Mouse (Mus musculus): Measurements from ENCODE around the gene Klhl22. TPM values are rescaled to one million over a fixed set of nuclear protein-coding genes. Genes with fewer than 3 reads are reported as not detected.
"Not testable (repeated sequence)": the region's sequence is repeated elsewhere in the genome, so short reads cannot be mapped to it uniquely, and the experiment has no call there.

The Klhl22 gene
- 5.0 to 8.2 TPM (median 6.7 TPM) in 3 replicates for total RNA-seq (2017)

DNA sequence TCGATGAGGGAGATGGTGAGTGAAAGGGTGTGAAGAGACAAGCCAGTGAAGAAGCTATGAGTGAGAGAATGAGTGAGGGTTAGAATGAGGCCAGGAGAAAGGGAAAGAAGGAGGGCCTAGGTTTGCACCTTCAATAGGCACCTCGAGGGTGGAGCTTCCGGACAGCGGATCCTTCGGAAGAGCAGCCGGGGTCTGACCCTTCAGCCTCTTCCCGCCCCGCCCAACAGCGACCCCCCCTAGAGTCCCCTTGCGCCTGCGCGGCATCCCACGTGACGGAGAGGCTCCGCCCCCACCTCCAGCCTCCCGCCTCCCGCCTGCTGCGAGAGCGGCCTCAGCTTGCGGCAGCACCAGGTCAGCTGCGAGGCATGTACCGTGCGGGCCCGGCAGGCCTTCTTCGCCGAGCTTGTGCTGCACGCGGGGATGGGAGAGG, at the start of gene Klhl22:
Gene Klhl22, plus strand, starts transcription at position 275 of the 430 bp plus-strand sequence.
- peak; percentile 72 for ATAC-seq (replicated peaks; ENCODE audit: insufficient number of reproducible peaks, low FRiP score, low TSS enrichment, poor library complexity, severe bottlenecking)

GRCm38 (mm10) chr16:17717791-17718190, 41.6 kb upstream of the Klhl22 start:
- ATAC-seq (replicated peaks; ENCODE audit: insufficient number of reproducible peaks, low FRiP score, low TSS enrichment, poor library complexity, severe bottlenecking) = no peak

- 0 out of 2 replicates have a peak, but pooled peaks have one; percentile 32 for ATAC-seq (replicated peaks; ENCODE audit: insufficient number of reproducible peaks, low FRiP score, low TSS enrichment, poor library complexity, severe bottlenecking)
Observed at GRCm38 (mm10) chr16:17721114-17721808, 38.2 kb upstream of the Klhl22 start.

DNA sequence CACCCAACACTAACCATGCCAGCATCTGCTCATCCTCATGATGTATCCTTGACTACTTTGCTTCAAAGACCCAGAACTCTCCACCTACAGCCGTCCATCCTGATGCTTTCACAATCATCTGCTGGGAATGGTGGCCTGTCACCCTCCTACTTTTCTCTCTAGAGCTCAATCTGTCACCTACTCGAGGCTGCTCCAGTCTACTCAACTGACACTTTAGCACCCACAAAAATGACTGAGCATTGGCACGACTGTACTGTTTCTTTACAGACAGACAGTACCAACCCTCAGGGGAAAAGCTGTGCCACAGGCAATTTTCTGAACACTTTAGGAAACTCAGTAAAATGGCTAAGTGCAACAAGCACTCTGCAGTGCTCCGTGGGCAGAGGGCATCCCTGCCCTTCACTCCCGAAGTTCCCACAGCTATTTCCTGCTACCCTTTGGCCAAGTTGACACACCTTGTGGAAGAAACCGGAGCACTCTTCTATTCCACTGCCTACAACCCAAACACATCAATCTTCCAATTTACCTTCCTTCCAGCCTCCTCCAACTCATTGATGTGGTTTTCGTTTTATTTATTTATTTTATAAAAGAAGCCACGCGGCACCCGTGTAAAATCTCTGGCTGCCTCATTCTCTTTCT, 37.5 kb upstream of the Klhl22 start:
- ATAC-seq (replicated peaks; ENCODE audit: insufficient number of reproducible peaks, low FRiP score, low TSS enrichment, poor library complexity, severe bottlenecking) = no peak

GRCm38 (mm10) chr16:17722461-17723324, 36.7 kb upstream of the Klhl22 start:
- peak; percentile 74 for ATAC-seq (replicated peaks; ENCODE audit: insufficient number of reproducible peaks, low FRiP score, low TSS enrichment, poor library complexity, severe bottlenecking)

DNA sequence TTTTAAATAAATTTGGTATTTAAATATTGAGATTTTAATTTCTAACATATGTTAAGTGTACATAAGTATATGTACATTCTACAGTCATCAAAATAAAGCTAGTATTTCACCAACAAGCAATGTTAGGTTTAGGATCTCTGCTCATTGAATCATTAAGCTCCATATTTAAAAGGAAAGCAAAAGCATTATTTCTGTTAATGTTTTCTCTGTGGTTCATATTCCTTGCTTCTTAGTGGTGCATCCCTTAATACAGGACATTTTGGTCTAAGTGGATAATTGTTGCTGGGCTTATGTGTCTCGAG, 36.1 kb upstream of the Klhl22 start:
- ATAC-seq (replicated peaks; ENCODE audit: insufficient number of reproducible peaks, low FRiP score, low TSS enrichment, poor library complexity, severe bottlenecking) = no peak

DNA sequence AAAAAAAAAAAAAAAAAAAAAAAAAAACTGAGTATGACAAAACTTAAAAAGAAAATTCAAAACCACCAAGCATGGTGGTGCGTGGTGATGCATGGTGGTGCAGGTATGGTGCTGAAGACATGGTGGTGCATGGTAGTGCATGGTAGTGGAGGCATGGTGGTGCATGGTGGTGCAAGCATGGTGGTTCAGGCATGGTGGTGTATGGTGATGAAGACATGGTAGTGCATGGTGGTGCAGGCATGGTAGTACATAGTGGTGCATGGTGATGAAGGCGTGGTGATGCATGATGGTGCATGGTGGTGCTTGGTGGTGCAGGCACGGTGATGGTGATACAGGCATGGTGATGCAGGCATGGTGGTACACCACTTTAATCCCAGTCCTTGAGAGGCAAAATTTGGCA, 35.0 kb upstream of the Klhl22 start:
- no peak for ATAC-seq (replicated peaks; ENCODE audit: insufficient number of reproducible peaks, low FRiP score, low TSS enrichment, poor library complexity, severe bottlenecking)

GRCm38 (mm10) chr16:17727179-17727861, 32.1 kb upstream of the Klhl22 start:
- ATAC-seq (replicated peaks; ENCODE audit: insufficient number of reproducible peaks, low FRiP score, low TSS enrichment, poor library complexity, severe bottlenecking) = peak; percentile 92

DNA sequence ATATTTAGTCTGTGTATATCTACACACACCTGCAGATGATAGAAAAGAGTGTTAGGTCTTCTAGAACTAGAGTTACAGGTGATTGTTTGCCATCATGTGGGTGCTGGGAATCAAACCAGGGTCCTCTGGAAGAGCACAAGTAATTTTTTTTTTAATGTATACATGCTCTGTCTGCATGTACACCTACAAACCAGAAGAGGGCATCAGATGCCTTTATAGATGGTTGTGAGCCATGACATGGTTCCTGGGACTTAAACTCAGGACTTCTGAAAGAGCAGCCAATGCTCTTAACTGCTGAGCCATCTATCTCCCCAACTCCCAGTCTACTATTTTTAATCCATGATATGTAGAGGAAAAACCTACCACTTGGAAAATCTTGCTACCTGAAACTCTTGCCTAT, 29.4 kb upstream of the Klhl22 start:
- no peak for ATAC-seq (replicated peaks; ENCODE audit: insufficient number of reproducible peaks, low FRiP score, low TSS enrichment, poor library complexity, severe bottlenecking)

GRCm38 (mm10) chr16:17732021-17732420, 27.4 kb upstream of the Klhl22 start:
- no peak for ATAC-seq (replicated peaks; ENCODE audit: insufficient number of reproducible peaks, low FRiP score, low TSS enrichment, poor library complexity, severe bottlenecking)

GRCm38 (mm10) chr16:17732431-17732830, 27.0 kb upstream of the Klhl22 start:
- ATAC-seq (replicated peaks; ENCODE audit: insufficient number of reproducible peaks, low FRiP score, low TSS enrichment, poor library complexity, severe bottlenecking) = no peak

DNA sequence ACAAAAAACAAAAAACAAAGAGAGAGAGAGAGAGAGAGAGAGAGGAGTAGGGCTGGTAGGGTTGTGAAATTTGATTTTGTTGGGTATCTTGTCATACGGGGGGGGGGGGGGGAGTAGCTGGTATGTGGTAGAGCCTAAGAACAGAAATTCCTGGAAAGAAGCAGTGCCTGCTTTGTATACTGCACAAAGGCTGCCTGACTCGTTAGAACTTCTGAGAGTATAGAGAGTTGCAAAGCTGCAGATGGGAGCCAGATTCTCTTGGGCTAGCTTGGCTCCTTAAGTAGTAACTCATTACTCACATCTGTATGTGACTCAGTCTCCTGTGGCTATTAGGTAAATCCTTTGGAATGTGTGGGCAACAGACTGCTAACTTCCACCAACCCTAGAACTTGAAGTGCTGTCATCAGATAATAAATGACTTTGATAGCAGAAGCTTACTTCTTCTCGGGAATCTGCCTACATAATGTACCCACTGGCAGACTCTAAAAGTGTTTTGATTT, 26.5 kb upstream of the Klhl22 start, which contains the start of gene Med15:
Gene Med15, minus strand, starts transcription at position 51 of the 500 bp plus-strand sequence.
- no peak for ATAC-seq (replicated peaks; ENCODE audit: insufficient number of reproducible peaks, low FRiP score, low TSS enrichment, poor library complexity, severe bottlenecking)

- no peak for ATAC-seq (replicated peaks; ENCODE audit: insufficient number of reproducible peaks, low FRiP score, low TSS enrichment, poor library complexity, severe bottlenecking)
Observed at GRCm38 (mm10) chr16:17733646-17734045, 25.8 kb upstream of the Klhl22 start.

DNA sequence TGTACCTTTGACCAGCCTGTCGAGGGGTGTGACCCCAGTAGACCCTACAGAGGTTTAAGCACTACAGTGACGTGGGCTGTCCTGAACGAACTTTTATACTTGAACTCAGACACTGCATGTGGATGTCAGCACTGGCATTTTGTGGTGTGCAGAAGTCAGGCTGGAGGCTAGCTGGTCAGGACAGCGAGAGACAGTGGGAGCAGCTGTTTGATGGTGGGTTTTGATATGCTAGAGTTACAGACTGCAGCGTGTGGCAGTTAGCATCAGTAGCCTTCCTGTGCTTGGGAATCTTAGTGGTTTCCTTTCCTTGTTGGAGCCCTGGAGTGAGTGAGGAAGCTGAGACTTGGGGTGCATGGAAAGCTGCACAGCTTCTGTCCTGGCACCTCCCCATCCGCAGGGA, 24.5 kb upstream of the Klhl22 start:
- not testable (repeated sequence) for ATAC-seq (replicated peaks; ENCODE audit: insufficient number of reproducible peaks, low FRiP score, low TSS enrichment, poor library complexity, severe bottlenecking)

DNA sequence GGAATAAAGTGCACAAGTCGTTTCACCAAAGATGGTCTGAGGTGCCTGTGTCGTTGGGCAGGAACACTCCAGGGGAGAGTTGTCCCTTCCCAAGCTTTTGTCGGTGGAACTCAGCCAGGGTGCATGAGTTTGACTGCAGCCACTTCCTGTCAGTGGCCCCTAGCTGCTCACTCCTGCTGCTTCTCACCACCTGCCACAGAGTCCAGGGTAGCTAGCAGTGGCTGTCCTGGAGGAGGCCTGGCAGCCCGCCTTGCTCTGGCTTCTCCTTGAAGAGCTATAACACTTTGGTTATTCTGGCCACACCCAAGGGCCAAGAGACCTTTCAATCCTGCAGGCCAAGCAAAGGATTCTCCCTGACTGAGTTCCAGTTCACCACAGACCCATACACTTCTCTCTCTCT, 23.3 kb upstream of the Klhl22 start:
- ATAC-seq (replicated peaks; ENCODE audit: insufficient number of reproducible peaks, low FRiP score, low TSS enrichment, poor library complexity, severe bottlenecking) = no peak

DNA sequence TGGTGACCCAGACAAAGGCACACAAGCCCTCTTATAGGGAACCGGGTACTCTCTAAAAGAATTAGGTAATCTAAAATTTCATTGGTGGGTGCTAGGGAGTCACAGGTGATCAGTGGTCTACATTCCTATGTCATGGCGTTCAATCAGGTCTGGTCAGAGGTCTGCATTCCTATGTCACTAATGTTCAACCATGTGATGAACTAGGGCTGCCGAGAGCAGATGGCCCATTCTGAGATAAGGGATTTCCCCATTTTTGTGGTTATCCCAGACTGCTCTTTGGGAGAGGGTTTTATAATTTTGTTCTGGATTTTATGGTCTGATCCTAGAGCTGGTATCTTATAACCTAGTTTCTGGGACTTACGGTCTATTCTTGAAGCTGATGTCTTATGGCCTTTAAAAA, 19.3 kb upstream of the Klhl22 start:
- no peak for ATAC-seq (replicated peaks; ENCODE audit: insufficient number of reproducible peaks, low FRiP score, low TSS enrichment, poor library complexity, severe bottlenecking)

- ATAC-seq (replicated peaks; ENCODE audit: insufficient number of reproducible peaks, low FRiP score, low TSS enrichment, poor library complexity, severe bottlenecking) = no peak
Observed at GRCm38 (mm10) chr16:17742810-17743209, 16.6 kb upstream of the Klhl22 start.

GRCm38 (mm10) chr16:17743279-17743678, 16.1 kb upstream of the Klhl22 start:
- ATAC-seq (replicated peaks; ENCODE audit: insufficient number of reproducible peaks, low FRiP score, low TSS enrichment, poor library complexity, severe bottlenecking) = no peak

- 0 out of 2 replicates have a peak, but pooled peaks have one; percentile 35 for ATAC-seq (replicated peaks; ENCODE audit: insufficient number of reproducible peaks, low FRiP score, low TSS enrichment, poor library complexity, severe bottlenecking)
Observed at GRCm38 (mm10) chr16:17744536-17744935, 14.9 kb upstream of the Klhl22 start.

Data from monocyte, adult 5-6 weeks (primary cell).